Mouse (Mus musculus): ENCODE data around the gene Atp6v1g3.

Gene Atp6v1g3

GRCm38 (mm10) chr1:138273438-138273837, at the start of gene Atp6v1g3:
Gene Atp6v1g3, plus strand, starts transcription at chr1:138273738.
- DNase-seq (ENCODE audit: low spot score): no peak

- DNase-seq (ENCODE audit: low spot score): peak; percentile 57
Measured at GRCm38 (mm10) chr1:138233051-138233450, 40.5 kb upstream of the Atp6v1g3 start.

- DNase-seq (ENCODE audit: low spot score): no peak
Measured at GRCm38 (mm10) chr1:138237252-138237651, 36.3 kb upstream of the Atp6v1g3 start.

GRCm38 (mm10) chr1:138243947-138244346, 29.6 kb upstream of the Atp6v1g3 start:
- DNase-seq (ENCODE audit: low spot score): no peak

- DNase-seq (ENCODE audit: low spot score): no peak
Measured at GRCm38 (mm10) chr1:138244485-138244884, 29.1 kb upstream of the Atp6v1g3 start.

- no peak for DNase-seq (ENCODE audit: low spot score)
Measured at GRCm38 (mm10) chr1:138245103-138245502, 28.4 kb upstream of the Atp6v1g3 start.

GRCm38 (mm10) chr1:138245533-138245932, 28.0 kb upstream of the Atp6v1g3 start:
- no peak for DNase-seq (ENCODE audit: low spot score)

- no peak for DNase-seq (ENCODE audit: low spot score)
Measured at GRCm38 (mm10) chr1:138246438-138247164, 26.9 kb upstream of the Atp6v1g3 start.

- peak; percentile 50 for DNase-seq (ENCODE audit: low spot score)
Measured at GRCm38 (mm10) chr1:138247699-138248483, 25.6 kb upstream of the Atp6v1g3 start.

- peak; percentile 25 for DNase-seq (ENCODE audit: low spot score)
Measured at GRCm38 (mm10) chr1:138248770-138249169, 24.8 kb upstream of the Atp6v1g3 start.

GRCm38 (mm10) chr1:138250951-138251350, 22.6 kb upstream of the Atp6v1g3 start:
- DNase-seq (ENCODE audit: low spot score): peak; percentile 55

- DNase-seq (ENCODE audit: low spot score): no peak
Measured at GRCm38 (mm10) chr1:138256172-138256789, 17.3 kb upstream of the Atp6v1g3 start.

- DNase-seq (ENCODE audit: low spot score): no peak
Measured at GRCm38 (mm10) chr1:138258758-138259157, 14.8 kb upstream of the Atp6v1g3 start.

GRCm38 (mm10) chr1:138261520-138261919, 12.0 kb upstream of the Atp6v1g3 start:
- no peak for DNase-seq (ENCODE audit: low spot score)

- DNase-seq (ENCODE audit: low spot score): no peak
Measured at GRCm38 (mm10) chr1:138262408-138262807, 11.1 kb upstream of the Atp6v1g3 start.

- DNase-seq (ENCODE audit: low spot score): no peak
Measured at GRCm38 (mm10) chr1:138267465-138268055, 6.0 kb upstream of the Atp6v1g3 start.

- DNase-seq (ENCODE audit: low spot score): no peak
Measured at GRCm38 (mm10) chr1:138274930-138275329, 1.4 kb downstream of the Atp6v1g3 start.

GRCm38 (mm10) chr1:138275859-138276258, 2.3 kb downstream of the Atp6v1g3 start:
- peak; percentile 73 for DNase-seq (ENCODE audit: low spot score)

- DNase-seq (ENCODE audit: low spot score): no peak
Measured at GRCm38 (mm10) chr1:138281139-138281538, 7.6 kb downstream of the Atp6v1g3 start.

GRCm38 (mm10) chr1:138282413-138283141, 9.0 kb downstream of the Atp6v1g3 start:
- DNase-seq (ENCODE audit: low spot score): no peak

- no peak for DNase-seq (ENCODE audit: low spot score)
Measured at GRCm38 (mm10) chr1:138287665-138288064, 14.1 kb downstream of the Atp6v1g3 start.

GRCm38 (mm10) chr1:138288721-138289120, 15.2 kb downstream of the Atp6v1g3 start:
- no peak for DNase-seq (ENCODE audit: low spot score)

Measured in T-cell, adult 2 months (primary cell).